Comparison of ENCODE assay signal across 11 mouse cellular contexts in genomic region chr8:84658951-84659350, GRCm38 (mm10). TPM values are rescaled to one million over a fixed set of nuclear protein-coding genes. Genes with fewer than 3 reads are reported as not detected.
DNase-seq lines count a peak whose midpoint lies in the region; ATAC-seq lines count a peak whose summit lies in the region.
"Had no signal": no experiment of that assay in that cellular context is flagged by ENCODE, and none has a peak within 500 bp of the region (broad histone marks: within the 10 kb centered on the region; RNA-seq: fewer than 3 reads in every experiment).

No protein-coding gene starts in this region.

- H3K27me3 ChIP-seq in heart, embryonic 14.5 days (ENCODE audit: control insufficient read depth, insufficient read depth, low read length), result no peaks in the 10 kb centered on the region
- H3K27me3 ChIP-seq in megakaryocyte, embryonic 14.5 days (replicated peaks), result no peaks in the 10 kb centered on the region
- no peaks in the 10 kb centered on the region for H3K27me3 ChIP-seq in intestine, embryonic 15.5 days (replicated peaks)
- no peaks in the 10 kb centered on the region for H3K27me3 ChIP-seq in stomach, embryonic 15.5 days (replicated peaks)

- 42% methylated on average over 1 of the region's 1 CpGs for WGBS in heart, embryonic 14.5 days
- 36% methylated on average over 1 of the region's 1 CpGs for WGBS in intestine, embryonic 15.5 days
- WGBS in stomach, embryonic 15.5 days, result 48% methylated on average over 1 of the region's 1 CpGs

- H3K4me1 ChIP-seq in heart, embryonic 14.5 days (ENCODE audit: control insufficient read depth in 2 of 2, insufficient read depth in 2 of 2, low read length in 2 of 2), result peaks cover 31 to 60% of the 10 kb centered on the region in 2 experiments
- peaks cover 65% of the 10 kb centered on the region for H3K4me1 ChIP-seq in megakaryocyte, embryonic 14.5 days
- peaks cover 39% of the 10 kb centered on the region for H3K4me1 ChIP-seq in intestine, embryonic 15.5 days (replicated peaks)
- H3K4me1 ChIP-seq in stomach, embryonic 15.5 days, result peaks cover 44% of the 10 kb centered on the region

- no peaks in the 10 kb centered on the region for H3K36me3 ChIP-seq in heart, embryonic 14.5 days (ENCODE audit: control insufficient read depth, insufficient read depth, low read length)
- H3K36me3 ChIP-seq in megakaryocyte, embryonic 14.5 days (replicated peaks; ENCODE audit: low read length), result no peaks in the 10 kb centered on the region
- H3K36me3 ChIP-seq in intestine, embryonic 15.5 days, result no peaks in the 10 kb centered on the region
- no peaks in the 10 kb centered on the region for H3K36me3 ChIP-seq in stomach, embryonic 15.5 days

- peak overlapping the region in 1 of 2 experiments; percentile 94; a peak in 2 of 4 replicates for H3K27ac ChIP-seq in heart, embryonic 14.5 days (replicated peaks in 1 of 2; ENCODE audit: control insufficient read depth in 1 of 2, insufficient read depth in 1 of 2, low read depth in 2 of 2, low read length in 2 of 2)
- H3K27ac ChIP-seq in intestine, embryonic 15.5 days, result peak overlapping the region; percentile 94
- H3K27ac ChIP-seq in stomach, embryonic 15.5 days, result peak overlapping the region; percentile 99

- no peak overlapping the region for H3K4me3 ChIP-seq in heart, embryonic 14.5 days (ENCODE audit: control insufficient read depth in 1 of 2, insufficient read depth in 1 of 2, low read depth in 1 of 2, low read length in 2 of 2)
- peak overlapping the region; percentile 7 for H3K4me3 ChIP-seq in megakaryocyte, embryonic 14.5 days (replicated peaks)
- no peak overlapping the region for H3K4me3 ChIP-seq in intestine, embryonic 15.5 days (replicated peaks)
- no peak overlapping the region for H3K4me3 ChIP-seq in stomach, embryonic 15.5 days (replicated peaks)

- peak overlapping the region; percentile 68; the same call in 1 of the 2 replicates for H3K4me2 ChIP-seq in heart, embryonic 14.5 days (ENCODE audit: low read length)
- peak overlapping the region; percentile 84; the same call in 1 of the 2 replicates for H3K4me2 ChIP-seq in intestine, embryonic 15.5 days (replicated peaks)
- H3K4me2 ChIP-seq in stomach, embryonic 15.5 days, result no peak overlapping the region; the same call in 1 of the 2 replicates

- ATAC-seq in heart, embryonic 14.5 days (ENCODE audit: insufficient number of reproducible peaks, insufficient read depth, low FRiP score, low read depth), result no peak
- no peak for ATAC-seq in megakaryocyte, adult 5-6 weeks (ENCODE audit: poor library complexity, severe bottlenecking)
- ATAC-seq in intestine, embryonic 15.5 days, result no peak
- ATAC-seq in stomach, embryonic 15.5 days (ENCODE audit: insufficient read depth, low FRiP score, low read depth), result no peak
- no peak for ATAC-seq in megakaryocyte-erythroid progenitor cell, adult 5-6 weeks (replicated peaks; ENCODE audit: low FRiP score, low TSS enrichment, poor library complexity, severe bottlenecking)

- no peak overlapping the region for H3K9ac ChIP-seq in heart, embryonic 14.5 days (ENCODE audit: low read length)
- H3K9ac ChIP-seq in intestine, embryonic 15.5 days, result no peak overlapping the region
- no peak overlapping the region for H3K9ac ChIP-seq in stomach, embryonic 15.5 days

- DNase-seq in heart, adult 8-10 months (ENCODE audit: low spot score), result no peak
- no peak for DNase-seq in retina, postnatal 1 day
- DNase-seq: cerebellum, postnatal 36 days; gastrocnemius, postnatal 36 days; kidney, postnatal 14 days had no signal

- no peaks in the 10 kb centered on the region for H3K9me3 ChIP-seq in heart, embryonic 14.5 days (ENCODE audit: control insufficient read depth, low read length)
- H3K9me3 ChIP-seq in megakaryocyte, embryonic 14.5 days, result no peaks in the 10 kb centered on the region
- H3K9me3 ChIP-seq in intestine, embryonic 15.5 days, result no peaks in the 10 kb centered on the region
- no peaks in the 10 kb centered on the region for H3K9me3 ChIP-seq in stomach, embryonic 15.5 days

RNA-seq across cellular contexts. Expression of gene Ier2, which starts 3.7 kb away (rescaled TPM):
- polyA plus RNA-seq in heart, embryonic 14.5 days (2014; fragmentation: Nextera tagmentation; extraction: Ambion mirVana), result 36.4 and 43.8 TPM in 2 replicates
- total RNA-seq in heart, adult 8-10 months (2022), result 10 to 100 TPM; 12.8 to 26.9 (median 17.4) TPM
- 106 and 333 TPM in 2 replicates for polyA plus RNA-seq in megakaryocyte, embryonic 14.5 days (2012; ENCODE audit: insufficient read depth, low replicate concordance)
- total RNA-seq in megakaryocyte, adult 5-6 weeks (2015), result 86.1 and 87.5 TPM in 2 replicates
- total RNA-seq in megakaryocyte, adult 5-6 weeks (2017), result 62.7 and 65.3 TPM in 2 replicates
- 84.2 and 85.5 TPM in 2 replicates for polyA plus RNA-seq in intestine, embryonic 15.5 days (2015; fragmentation: Nextera tagmentation; extraction: Ambion mirVana)
- polyA plus RNA-seq in stomach, embryonic 15.5 days (2015; fragmentation: Nextera tagmentation; extraction: Ambion mirVana), result 86.4 and 90.3 TPM in 2 replicates
- total RNA-seq in megakaryocyte-erythroid progenitor cell, adult 5-6 weeks (2014; fragmentation: Nextera tagmentation), result 23.2 and 27.2 TPM in 2 replicates
- total RNA-seq in megakaryocyte-erythroid progenitor cell, adult 5-6 weeks (2017), result 47.1 and 60.7 TPM in 2 replicates

RNA-seq across cellular contexts. Expression of gene Trmt1, which starts 27.2 kb away (rescaled TPM):
- polyA plus RNA-seq in heart, embryonic 14.5 days (2014; fragmentation: Nextera tagmentation; extraction: Ambion mirVana), result 46.1 and 50.0 TPM in 2 replicates
- total RNA-seq in heart, adult 8-10 months (2022), result 10 to 100 TPM; 30.9 to 41.7 (median 38.5) TPM
- 107 and 120 TPM in 2 replicates for polyA plus RNA-seq in megakaryocyte, embryonic 14.5 days (2012; ENCODE audit: insufficient read depth, low replicate concordance)
- 29.5 and 35.9 TPM in 2 replicates for total RNA-seq in megakaryocyte, adult 5-6 weeks (2015)
- 37.6 and 40.4 TPM in 2 replicates for total RNA-seq in megakaryocyte, adult 5-6 weeks (2017)
- polyA plus RNA-seq in intestine, embryonic 15.5 days (2015; fragmentation: Nextera tagmentation; extraction: Ambion mirVana), result 59.9 and 68.3 TPM in 2 replicates
- polyA plus RNA-seq in stomach, embryonic 15.5 days (2015; fragmentation: Nextera tagmentation; extraction: Ambion mirVana), result 56.2 and 63.9 TPM in 2 replicates
- 170 and 181 TPM in 2 replicates for total RNA-seq in megakaryocyte-erythroid progenitor cell, adult 5-6 weeks (2014; fragmentation: Nextera tagmentation)
- 94.9 and 126 TPM in 2 replicates for total RNA-seq in megakaryocyte-erythroid progenitor cell, adult 5-6 weeks (2017)

RNA-seq across cellular contexts. Expression of gene Nacc1, which starts 28.7 kb away (rescaled TPM):
- polyA plus RNA-seq in heart, embryonic 14.5 days (2014; fragmentation: Nextera tagmentation; extraction: Ambion mirVana), result 15.1 and 17.4 TPM in 2 replicates
- 10 to 100 TPM; 26.7 to 36.0 (median 33.4) TPM for total RNA-seq in heart, adult 8-10 months (2022)
- polyA plus RNA-seq in megakaryocyte, embryonic 14.5 days (2012; ENCODE audit: insufficient read depth, low replicate concordance), result 144 and 266 TPM in 2 replicates
- 42.8 and 43.0 TPM in 2 replicates for total RNA-seq in megakaryocyte, adult 5-6 weeks (2015)
- total RNA-seq in megakaryocyte, adult 5-6 weeks (2017), result 31.8 and 36.8 TPM in 2 replicates
- 14.8 and 17.0 TPM in 2 replicates for polyA plus RNA-seq in intestine, embryonic 15.5 days (2015; fragmentation: Nextera tagmentation; extraction: Ambion mirVana)
- polyA plus RNA-seq in stomach, embryonic 15.5 days (2015; fragmentation: Nextera tagmentation; extraction: Ambion mirVana), result 15.8 and 17.4 TPM in 2 replicates
- 71.6 and 76.7 TPM in 2 replicates for total RNA-seq in megakaryocyte-erythroid progenitor cell, adult 5-6 weeks (2014; fragmentation: Nextera tagmentation)
- 35.8 and 51.5 TPM in 2 replicates for total RNA-seq in megakaryocyte-erythroid progenitor cell, adult 5-6 weeks (2017)

RNA-seq across cellular contexts. Expression of gene Lyl1, which starts 42.3 kb away (rescaled TPM):
- 12.1 and 13.7 TPM in 2 replicates for polyA plus RNA-seq in heart, embryonic 14.5 days (2014; fragmentation: Nextera tagmentation; extraction: Ambion mirVana)
- total RNA-seq in heart, adult 8-10 months (2022), result 1 to 10 TPM; 3.5 to 4.8 (median 4.3) TPM
- polyA plus RNA-seq in megakaryocyte, embryonic 14.5 days (2012; ENCODE audit: insufficient read depth, low replicate concordance), result 347 and 510 TPM in 2 replicates
- 69.0 and 69.9 TPM in 2 replicates for total RNA-seq in megakaryocyte, adult 5-6 weeks (2015)
- total RNA-seq in megakaryocyte, adult 5-6 weeks (2017), result 60.3 and 62.0 TPM in 2 replicates
- 5.1 and 5.5 TPM in 2 replicates for polyA plus RNA-seq in intestine, embryonic 15.5 days (2015; fragmentation: Nextera tagmentation; extraction: Ambion mirVana)
- polyA plus RNA-seq in stomach, embryonic 15.5 days (2015; fragmentation: Nextera tagmentation; extraction: Ambion mirVana), result 7.1 and 9.7 TPM in 2 replicates
- total RNA-seq in megakaryocyte-erythroid progenitor cell, adult 5-6 weeks (2014; fragmentation: Nextera tagmentation), result 44.2 and 65.2 TPM in 2 replicates
- total RNA-seq in megakaryocyte-erythroid progenitor cell, adult 5-6 weeks (2017), result 9.5 and 10.1 TPM in 2 replicates
